Mouse (Mus musculus) cerebral cortex, adult 2 months (tissue): ENCODE results near the gene Ermp1.

Experiments
- WGBS: fragments of 180-500 bp; shearing (Covaris S2); methylation state at CpG from one replicate; pipeline ENCODE4 v1.1.7; 2018; 5-methylcytosine and 5-hydroxymethylcytosine counted together

Gene Ermp1

GRCm38 (mm10) chr19:29598981-29599380, 49.2 kb downstream of the Ermp1 start:
- 96% methylated on average over 5 of the region's 5 CpGs for WGBS

GRCm38 (mm10) chr19:29596985-29597384, 51.2 kb downstream of the Ermp1 start:
- WGBS, result 97% methylated on average over 2 of the region's 2 CpGs

GRCm38 (mm10) chr19:29596276-29596675, 51.9 kb downstream of the Ermp1 start:
- WGBS, result 77% methylated on average over 3 of the region's 3 CpGs

GRCm38 (mm10) chr19:29593783-29594182, 54.4 kb downstream of the Ermp1 start:
- WGBS, result 69% methylated on average over 3 of the region's 3 CpGs

- 75% methylated on average over 6 of the region's 6 CpGs for WGBS
Observed at GRCm38 (mm10) chr19:29583734-29584133, 64.5 kb downstream of the Ermp1 start.

GRCm38 (mm10) chr19:29582439-29582838, 65.8 kb downstream of the Ermp1 start:
- WGBS, result 88% methylated on average over 2 of the region's 2 CpGs

- 83% methylated on average over 1 of the region's 1 CpGs for WGBS
Observed at GRCm38 (mm10) chr19:29566512-29566911, 81.7 kb downstream of the Ermp1 start.

GRCm38 (mm10) chr19:29563258-29563779, 84.9 kb downstream of the Ermp1 start:
- 51% methylated on average over 7 of the region's 7 CpGs for WGBS

GRCm38 (mm10) chr19:29562603-29563002, 85.6 kb downstream of the Ermp1 start:
- WGBS, result 76% methylated on average over 3 of the region's 3 CpGs

GRCm38 (mm10) chr19:29562166-29562565, 86.0 kb downstream of the Ermp1 start:
- 78% methylated on average over 4 of the region's 4 CpGs for WGBS
